Mouse (Mus musculus): Measurements from ENCODE around the gene Pdcd1lg2.

DNA sequence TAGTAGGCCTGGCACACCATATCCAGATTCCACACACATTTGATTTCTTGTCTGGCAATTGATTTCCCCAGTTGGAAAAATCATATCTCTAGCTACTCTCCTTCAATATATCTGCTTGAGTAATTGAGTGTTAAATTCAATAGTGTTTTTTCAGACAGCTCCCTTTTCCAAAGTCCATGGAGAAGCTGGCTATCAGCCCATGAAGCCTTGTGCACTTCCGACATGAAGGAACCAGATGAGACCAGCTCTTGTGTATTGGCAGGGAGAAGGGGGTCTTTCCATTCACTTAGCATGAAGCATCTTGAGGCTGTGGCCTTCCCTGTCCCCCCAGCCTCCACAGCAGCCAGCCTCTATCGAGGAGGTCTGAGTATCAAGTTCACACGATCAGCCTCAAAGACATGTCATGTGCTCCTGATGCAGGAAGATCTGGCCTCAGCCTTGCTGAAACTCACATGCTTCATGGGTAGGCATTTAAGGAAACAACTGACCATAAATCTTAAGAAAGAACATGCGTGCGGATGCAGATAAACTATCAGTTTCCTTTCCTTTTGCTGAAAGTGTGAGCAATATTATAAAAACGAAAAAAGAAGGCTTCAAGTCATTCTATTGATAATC, 88.2 kb downstream of the Pdcd1lg2 start:
- TF ChIP-seq ETS1 (IDR thresholded peaks at IDR 0.05; ENCODE audit: low read depth, low read length) (no peak), ELF1 (IDR thresholded peaks at IDR 0.05; ENCODE audit: low read depth, low read length) (no peak), EP300 (IDR thresholded peaks at IDR 0.05; ENCODE audit: low read depth in 1 of 2, low read length in 2 of 2) (no peak), RAD21 (IDR thresholded peaks at IDR 0.05; ENCODE audit: low read depth, low read length) (no peak), POLR2A (IDR thresholded peaks at IDR 0.05; ENCODE audit: control insufficient read depth in 1 of 2, insufficient read depth in 1 of 2, low read depth in 1 of 2, low read length in 2 of 2, poor library complexity in 1 of 2) (no peak), MAX (IDR thresholded peaks at IDR 0.05; ENCODE audit: low read length) (no peak)

Data from MEL (cell line).